Mouse (Mus musculus) right cerebral cortex, postnatal 36 days (tissue): Measurements from ENCODE around the gene Rfxank.

Source experiments
- DNase-seq, 2 experiments: peaks; one replicate each; pipeline ENCODE4 v3.0.0; 2022; ENCODE audit warnings: low spot score in 2 of 2, mixed read lengths in 1 of 2

Rfxank gene

DNA sequence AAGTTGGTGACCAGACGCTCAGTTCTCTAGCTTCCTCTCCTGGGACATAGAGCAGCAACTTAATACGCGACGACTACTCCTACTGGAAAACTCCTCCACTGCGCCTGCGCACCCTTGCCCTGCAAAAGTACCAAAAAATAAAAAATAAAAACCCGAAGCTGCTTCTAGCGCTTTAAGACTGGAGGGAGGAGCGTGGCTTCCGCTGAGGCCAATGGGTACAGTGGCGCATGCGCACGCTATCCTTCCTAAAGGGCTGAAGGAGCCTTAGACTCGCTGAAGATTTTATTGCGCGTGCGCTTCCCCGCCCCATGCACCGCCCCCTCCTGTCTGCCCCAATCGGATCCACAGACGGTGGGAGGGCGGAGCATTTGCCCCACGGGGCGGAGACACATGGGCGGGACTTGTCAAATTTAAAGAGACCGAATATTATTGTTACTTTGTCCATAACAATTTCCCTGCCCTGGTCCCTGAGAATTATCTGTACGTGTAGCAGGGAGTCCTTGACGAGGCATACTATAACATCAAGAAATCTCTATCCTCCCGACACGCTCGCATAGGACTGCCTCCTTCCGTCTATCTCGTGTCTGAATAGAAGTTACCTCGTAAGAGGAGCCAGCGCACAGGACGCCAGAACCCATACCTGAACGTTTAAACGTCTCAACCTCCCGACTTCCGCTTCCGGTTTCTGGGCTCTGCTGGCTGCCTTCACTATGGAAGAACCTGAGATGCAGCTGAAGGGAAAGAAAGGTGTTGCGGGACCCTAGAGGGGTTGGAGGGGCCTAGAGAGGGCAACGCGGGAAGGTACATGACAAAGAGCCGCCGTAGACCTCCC is at the start of gene Rfxank, which contains the start of the genes Borcs8 and Mef2b:
Rfxank (minus strand) TSS at position 129 of the 832 bp plus-strand sequence.
Borcs8 (plus strand) TSS at position 474 of the 832 bp plus-strand sequence.
Mef2b (plus strand) TSS at position 686 of the 832 bp plus-strand sequence.
- DNase-seq, result peak; percentile 97 to 98

GRCm38 (mm10) chr8:70188707-70189106 is 49.8 kb upstream of the Rfxank start:
- DNase-seq, result no peak

DNA sequence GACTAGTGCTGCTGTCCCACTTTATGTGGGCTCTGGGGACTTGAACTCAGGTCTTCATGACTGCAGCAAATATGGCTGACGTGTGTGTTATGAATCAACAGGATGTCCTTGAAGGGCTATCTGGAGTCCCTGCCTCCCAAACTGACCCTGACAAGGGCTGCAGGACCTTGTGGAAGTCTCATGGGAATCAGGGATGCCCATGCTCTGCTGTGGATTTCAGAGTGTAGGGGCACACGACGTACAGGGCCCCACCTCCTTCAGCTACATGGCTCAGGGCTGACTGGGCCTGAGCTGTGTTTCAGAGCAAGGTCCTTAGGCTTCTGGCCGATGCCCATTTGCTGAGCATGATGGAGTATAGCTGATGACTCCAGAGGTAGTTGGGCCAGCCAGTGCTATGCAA is 44.2 kb upstream of the Rfxank start:
- no peak for DNase-seq

- no peak for DNase-seq
Measured at GRCm38 (mm10) chr8:70181903-70182252, 42.9 kb upstream of the Rfxank start.

GRCm38 (mm10) chr8:70181212-70181902 is 42.4 kb upstream of the Rfxank start:
- DNase-seq, result no peak

GRCm38 (mm10) chr8:70179082-70179481 is 40.1 kb upstream of the Rfxank start:
- DNase-seq, result no peak

DNA sequence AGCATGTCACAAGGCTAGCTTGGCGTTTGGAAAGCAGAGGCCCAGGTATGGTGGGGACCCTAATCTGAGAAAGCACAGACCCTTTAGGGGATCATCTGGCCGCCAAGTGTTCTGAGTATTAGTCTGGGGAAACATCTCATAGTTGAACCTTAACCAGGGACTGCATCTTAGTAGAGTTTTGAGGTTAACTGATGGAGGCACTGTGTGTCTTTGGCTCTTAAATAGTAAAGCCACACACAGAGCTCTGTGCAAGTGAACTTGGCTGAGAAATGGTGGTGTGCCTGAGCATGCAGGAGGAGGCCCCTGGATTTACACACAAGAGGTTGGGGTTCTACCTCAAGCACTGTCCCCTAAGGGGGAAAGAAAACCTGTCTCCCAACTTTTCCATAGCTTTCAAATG is 39.3 kb upstream of the Rfxank start:
- DNase-seq, result no peak

GRCm38 (mm10) chr8:70174079-70174478 is 35.1 kb upstream of the Rfxank start:
- no peak for DNase-seq

DNA sequence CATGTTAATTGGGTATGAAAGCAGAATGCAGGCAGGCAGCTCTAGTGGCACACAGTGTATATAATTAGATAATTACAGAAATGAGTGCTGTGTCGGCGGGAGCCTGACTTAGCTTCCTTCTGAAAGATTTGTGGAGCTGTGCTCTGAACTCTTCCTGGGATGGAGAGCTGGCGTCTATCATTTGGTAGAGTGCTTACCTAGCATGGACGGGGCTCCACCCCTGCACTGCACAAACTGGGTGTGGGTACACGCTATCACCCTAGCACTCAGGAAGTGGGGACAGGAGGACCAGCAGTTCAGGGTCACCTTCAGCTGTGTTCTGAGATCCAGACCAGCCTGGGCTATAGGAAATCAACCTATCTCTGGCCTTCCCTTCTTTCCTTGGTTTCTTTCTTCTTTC is 34.4 kb upstream of the Rfxank start:
- no peak for DNase-seq

DNA sequence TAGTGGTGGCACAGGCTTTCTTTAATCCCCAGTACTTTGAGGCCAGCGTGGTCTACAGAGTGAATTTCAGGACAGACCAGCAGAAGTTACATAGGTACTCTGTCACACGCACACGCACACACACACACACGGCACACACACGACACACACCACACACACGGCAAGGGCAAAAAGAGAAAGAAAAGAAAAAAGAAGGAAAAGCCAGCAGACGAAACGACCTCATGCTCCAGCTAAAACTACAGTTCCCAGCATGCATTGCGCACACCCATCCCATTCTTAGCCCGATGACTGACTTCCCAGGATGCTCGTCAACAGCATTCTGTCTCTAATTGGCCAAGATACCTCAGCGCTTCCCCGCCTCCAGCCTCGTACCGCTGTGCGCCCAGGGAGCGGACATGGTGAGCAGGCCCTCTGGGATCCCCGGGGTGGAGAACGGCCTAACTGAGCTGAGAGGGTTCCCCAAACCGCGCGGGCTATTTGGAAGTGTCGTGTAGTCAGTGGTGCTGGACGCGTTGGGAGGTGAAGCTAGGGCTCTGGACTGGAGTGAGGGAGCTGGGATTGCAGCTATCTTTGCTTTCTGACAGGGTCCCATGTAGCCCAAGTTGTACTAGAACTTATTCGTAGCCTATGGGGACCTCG is 33.2 kb upstream of the Rfxank start, which contains the start of gene Tmem161a:
Tmem161a (plus strand) TSS at position 314 of the 639 bp plus-strand sequence.
- DNase-seq, result peak; percentile 90 to 95

DNA sequence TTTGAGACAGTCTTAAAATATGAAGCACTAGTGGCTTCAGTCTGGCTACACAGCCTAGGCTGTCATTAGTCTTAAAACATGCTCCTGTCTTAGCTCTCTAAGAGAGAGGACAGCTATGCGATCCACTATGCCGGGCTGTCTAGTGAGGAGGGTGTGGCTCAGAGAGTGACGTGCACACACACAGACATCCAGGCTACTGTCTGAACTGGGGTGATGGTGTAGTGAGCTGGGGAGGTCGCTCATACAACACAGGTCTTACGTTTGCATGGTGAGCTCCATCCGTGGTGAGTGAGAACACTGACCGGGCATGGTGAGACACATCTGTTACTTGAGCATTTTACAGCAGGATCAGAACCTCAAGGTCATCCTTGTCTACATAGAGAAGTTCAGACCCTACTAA is 32.3 kb upstream of the Rfxank start:
- no peak for DNase-seq

GRCm38 (mm10) chr8:70170748-70171147 is 31.8 kb upstream of the Rfxank start:
- DNase-seq, result no peak

- DNase-seq, result no peak
Measured at GRCm38 (mm10) chr8:70170116-70170515, 31.2 kb upstream of the Rfxank start.

DNA sequence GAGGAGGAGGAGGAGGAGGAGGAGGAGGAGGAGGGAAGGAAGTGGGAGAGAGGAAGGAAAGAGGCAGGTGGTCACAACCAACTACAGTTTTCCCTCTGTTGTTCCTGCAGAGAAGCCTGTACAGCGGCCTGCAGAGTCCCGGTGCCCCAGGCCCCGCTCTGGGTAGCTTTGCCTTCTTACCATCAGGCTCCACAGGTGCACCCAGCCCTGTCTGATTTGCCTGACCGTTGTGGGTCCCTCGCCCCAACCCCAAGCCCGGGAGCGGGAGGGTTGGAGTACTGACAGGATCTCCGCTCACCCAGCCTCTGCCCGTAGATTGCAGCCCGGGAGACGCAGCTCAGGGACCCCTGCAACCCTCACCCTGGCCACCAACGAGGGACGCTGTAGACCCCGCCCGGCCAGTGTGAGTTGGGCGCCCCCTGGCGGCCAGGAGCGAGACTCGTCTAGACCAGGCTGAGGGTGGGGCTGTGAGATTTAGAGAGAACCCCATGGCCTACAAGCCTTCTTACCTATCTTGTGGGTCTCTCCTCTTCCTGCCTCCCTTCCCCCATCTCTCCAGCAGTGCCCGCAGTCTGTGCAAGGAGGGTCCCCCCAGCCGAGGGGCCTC is 27.7 kb upstream of the Rfxank start:
- DNase-seq, result no peak

DNA sequence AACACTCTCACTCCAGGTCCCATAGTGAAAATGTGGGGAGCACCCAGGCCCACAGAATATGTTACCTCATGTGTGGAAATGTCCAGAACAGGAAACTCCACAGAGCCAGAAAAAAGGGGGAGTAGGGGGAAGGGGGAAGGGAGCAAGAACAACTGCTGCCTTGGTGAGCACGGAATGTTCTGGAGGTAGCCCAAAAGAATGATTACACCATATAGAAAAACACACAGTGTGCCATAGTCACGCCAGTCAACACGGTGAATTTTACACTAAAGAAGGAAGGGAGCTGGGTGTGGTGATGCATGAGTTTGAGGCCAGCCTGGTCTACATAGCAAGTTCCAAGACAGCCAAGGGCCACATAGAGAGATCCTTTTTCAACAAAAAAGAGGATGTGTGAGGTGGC is 24.4 kb upstream of the Rfxank start:
- DNase-seq, result no peak

GRCm38 (mm10) chr8:70160015-70160414 is 21.1 kb upstream of the Rfxank start:
- DNase-seq, result no peak

GRCm38 (mm10) chr8:70159211-70159610 is 20.3 kb upstream of the Rfxank start:
- no peak for DNase-seq

- DNase-seq, result peak; percentile 36 to 41
Measured at GRCm38 (mm10) chr8:70158069-70158853, 19.3 kb upstream of the Rfxank start.

- no peak for DNase-seq
Measured at GRCm38 (mm10) chr8:70157240-70157800, 18.4 kb upstream of the Rfxank start.

GRCm38 (mm10) chr8:70152537-70153257 is 13.7 kb upstream of the Rfxank start:
- no peak for DNase-seq
